Mouse (Mus musculus): ENCODE data around the gene Spag9.
"Not testable (repeated sequence)": the region's sequence is repeated elsewhere in the genome, so short reads cannot be mapped to it uniquely, and the experiment has no call there.

Spag9 gene

GRCm38 (mm10) chr11:93987026-93987425 is 8.9 kb upstream of the Spag9 start:
- DNase-seq, result no peak

GRCm38 (mm10) chr11:93987625-93988327 is 8.1 kb upstream of the Spag9 start:
- DNase-seq, result no peak

GRCm38 (mm10) chr11:93988328-93989062 is 7.4 kb upstream of the Spag9 start:
- no peak for DNase-seq

DNA sequence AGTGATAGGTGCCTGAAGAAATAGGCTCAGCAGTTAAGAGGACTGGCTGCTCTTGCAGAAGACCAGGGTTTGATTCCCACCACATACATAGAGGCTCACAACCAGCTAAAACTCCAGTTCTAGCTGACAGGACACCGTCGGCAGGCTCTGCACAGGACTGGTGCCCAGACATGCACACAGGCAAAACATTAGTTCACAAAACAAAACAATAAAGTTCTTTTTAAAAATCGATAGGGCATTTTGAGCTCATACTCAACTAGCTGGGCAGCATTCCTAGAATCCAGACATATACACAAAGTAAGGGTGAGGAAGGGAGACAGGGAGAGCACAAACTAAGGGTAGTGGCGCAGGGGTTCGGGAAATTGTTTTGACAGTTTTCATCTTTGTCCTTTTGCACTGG is 1.4 kb upstream of the Spag9 start:
- no peak for DNase-seq

GRCm38 (mm10) chr11:93995111-93995719 is 676 bp upstream of the Spag9 start:
- peak; percentile 59 to 76 for DNase-seq

GRCm38 (mm10) chr11:93996306-93997140 is 632 bp downstream of the Spag9 start:
- DNase-seq, result peak; percentile 55 to 64

- DNase-seq, result peak; percentile 8 to 19
Observed at GRCm38 (mm10) chr11:93997141-93997775, 1.4 kb downstream of the Spag9 start.

- no peak for DNase-seq
Observed at GRCm38 (mm10) chr11:93999276-93999675, 3.4 kb downstream of the Spag9 start.

DNA sequence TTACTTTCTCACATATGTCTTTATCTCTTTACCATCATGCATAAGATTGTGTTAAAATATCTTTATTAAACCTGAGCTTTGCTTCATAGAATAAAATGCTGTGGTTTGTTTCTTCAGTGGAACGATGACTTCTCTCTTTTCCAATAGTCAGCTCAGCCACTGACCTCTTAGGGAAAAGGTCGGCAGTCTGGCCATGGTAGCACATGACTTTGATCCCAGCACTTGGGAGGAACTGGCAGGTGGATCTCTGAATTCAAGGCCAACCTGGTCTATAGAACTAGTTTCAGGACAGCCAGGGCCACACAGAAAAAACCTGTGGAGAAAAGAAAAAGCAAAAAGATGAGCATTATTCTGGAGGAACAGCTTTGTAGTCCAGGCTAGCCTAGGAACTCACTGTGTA is 7.5 kb downstream of the Spag9 start:
- no peak for DNase-seq

DNA sequence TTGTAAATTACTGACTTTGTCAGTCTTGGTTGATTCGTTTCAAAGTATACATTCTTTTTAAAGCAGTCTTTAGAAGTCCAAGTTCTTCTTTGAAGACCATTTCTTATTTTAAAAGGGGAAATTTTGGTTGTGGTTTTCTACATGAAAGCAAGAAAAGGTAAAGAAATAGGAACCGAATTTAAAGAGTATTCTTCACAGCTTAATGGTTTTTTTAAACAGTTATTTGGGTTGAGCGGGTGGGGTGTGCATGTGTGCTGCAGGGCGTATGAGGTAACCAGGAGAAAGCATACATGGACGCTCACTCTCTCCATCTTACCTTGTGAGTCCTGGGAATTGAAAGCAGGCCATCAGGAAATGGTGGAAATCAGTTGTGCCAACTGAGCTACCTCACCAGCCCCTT is 23.2 kb downstream of the Spag9 start:
- no peak for DNase-seq

- DNase-seq, result no peak
Observed at GRCm38 (mm10) chr11:94020403-94020802, 24.5 kb downstream of the Spag9 start.

DNA sequence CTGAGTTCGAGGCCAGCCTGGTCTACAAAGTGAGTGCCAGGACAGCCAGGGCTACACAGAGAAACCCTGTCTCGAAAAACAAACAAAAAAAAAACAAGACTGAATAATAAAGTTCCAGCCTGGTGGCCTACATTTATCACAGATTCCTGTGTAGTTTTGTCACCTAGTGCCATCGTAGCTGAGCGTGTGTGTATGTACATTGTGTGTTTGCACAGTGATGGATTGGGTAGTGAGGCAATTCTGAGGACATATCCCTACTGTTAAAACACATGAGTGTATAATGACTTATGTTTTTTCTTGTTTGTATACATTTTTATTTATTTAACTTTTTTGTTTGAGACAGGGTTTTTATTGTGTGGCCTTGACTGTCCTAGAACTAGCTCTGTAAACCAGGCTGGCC is 30.4 kb downstream of the Spag9 start:
- no peak for DNase-seq

DNA sequence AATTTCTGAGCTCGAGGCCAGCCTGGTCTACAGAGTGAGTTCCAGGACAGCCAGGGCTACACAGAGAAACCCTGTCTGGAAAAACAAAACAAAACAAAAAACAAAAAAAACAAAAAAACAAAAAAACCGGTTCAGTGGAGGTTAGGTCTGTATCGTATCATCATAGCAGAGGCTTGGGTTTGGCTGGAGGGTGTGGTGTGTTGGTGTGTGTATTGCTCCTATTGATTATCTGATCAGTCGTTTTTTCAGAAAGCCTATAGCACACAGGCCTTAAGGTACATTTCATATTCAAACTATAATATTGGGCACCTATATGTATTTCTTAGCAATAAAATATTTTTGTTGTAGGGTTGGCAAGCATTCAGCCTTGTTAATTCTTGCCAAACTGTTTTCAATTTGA is 36.2 kb downstream of the Spag9 start:
- no peak for DNase-seq

GRCm38 (mm10) chr11:94032971-94033370 is 37.1 kb downstream of the Spag9 start:
- DNase-seq, result no peak

DNA sequence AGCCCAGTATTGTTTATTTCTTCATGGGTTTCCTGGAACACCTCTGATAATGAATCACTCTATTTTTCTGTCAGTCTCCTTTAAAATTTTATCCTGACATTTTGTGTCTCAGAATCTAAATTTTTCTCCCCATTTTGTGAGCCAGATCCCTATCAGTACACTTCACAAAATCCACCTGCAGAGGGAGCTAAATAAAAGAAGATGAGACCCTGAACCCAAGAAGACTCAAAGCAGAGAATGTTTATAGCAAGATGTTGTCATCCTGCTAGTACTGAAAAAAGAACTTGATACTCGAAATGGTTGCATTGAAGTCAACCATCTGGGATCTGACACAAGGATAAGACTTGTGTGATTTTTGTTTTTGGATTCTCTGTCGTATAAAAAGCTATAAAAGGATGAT is 40.1 kb downstream of the Spag9 start:
- DNase-seq, result no peak

GRCm38 (mm10) chr11:94041475-94041874 is 45.6 kb downstream of the Spag9 start:
- no peak for DNase-seq

- not testable (repeated sequence) for DNase-seq
Observed at GRCm38 (mm10) chr11:94042301-94042700, 46.4 kb downstream of the Spag9 start.

DNA sequence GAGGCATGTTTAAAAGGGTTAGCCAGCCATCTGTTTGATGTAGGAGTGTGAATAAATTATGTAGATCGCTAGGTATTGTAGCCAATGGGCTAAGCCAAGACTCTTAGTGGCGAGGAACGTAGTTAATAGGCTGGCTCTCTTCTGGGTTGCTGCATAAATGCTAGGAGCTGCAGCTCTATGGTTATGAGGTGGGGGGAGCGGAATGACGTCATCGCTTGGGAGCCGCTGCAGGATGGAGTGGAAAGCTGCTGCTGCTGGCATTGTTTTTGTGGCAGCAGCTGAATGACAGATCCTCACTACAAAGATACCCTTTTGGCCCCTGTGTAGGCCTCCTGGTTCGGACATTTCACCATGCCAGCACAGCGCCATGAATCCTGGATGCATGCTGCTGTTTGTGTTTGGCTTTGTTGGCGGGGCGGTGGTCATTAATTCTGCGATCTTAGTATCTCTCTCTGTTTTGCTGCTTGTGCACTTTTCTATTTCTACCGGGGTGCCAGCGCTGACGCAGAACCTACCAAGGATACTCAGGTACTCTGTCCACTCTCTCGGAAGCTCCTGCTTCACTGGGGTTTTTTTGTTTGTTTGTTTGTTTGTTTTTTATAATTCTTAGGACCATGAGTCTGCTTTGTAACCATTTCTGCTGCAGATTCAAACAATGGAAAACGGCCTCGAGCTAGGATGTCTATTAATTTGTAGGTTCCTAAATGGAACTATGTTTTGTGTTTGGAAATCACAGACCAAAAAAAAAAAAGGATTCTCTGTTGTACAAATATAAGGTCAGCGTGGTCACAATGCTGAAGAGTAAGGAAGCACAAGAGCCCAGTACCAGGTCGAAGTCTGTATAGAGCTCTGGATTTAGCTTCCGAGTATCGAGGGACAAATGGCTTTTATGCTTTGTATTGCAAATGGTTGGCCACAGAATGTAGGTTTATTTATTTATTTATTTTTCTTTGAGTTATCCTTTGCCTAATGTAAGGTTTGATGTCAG is 48.4 kb downstream of the Spag9 start:
- DNase-seq, result no peak

- no peak for DNase-seq
Observed at GRCm38 (mm10) chr11:94045016-94045415, 49.1 kb downstream of the Spag9 start.

- no peak for DNase-seq
Observed at GRCm38 (mm10) chr11:94047288-94047687, 51.4 kb downstream of the Spag9 start.

GRCm38 (mm10) chr11:94054176-94054575 is 58.3 kb downstream of the Spag9 start:
- DNase-seq, result no peak

Measured in thymus, postnatal 36 days (tissue).